Mouse (Mus musculus) bone marrow, adult 2 months (tissue): Measurements from ENCODE around the gene Lgi4.

Experiments
- CTCF ChIP-seq: fragments of 200-500 bp; IDR thresholded peaks from 2 replicates; pipeline ENCODE4 v1.5.1; 2011; ENCODE audit warnings: low read length, control low read depth; ENCODE audit not compliant: control insufficient read depth, insufficient read depth
- POLR2A ChIP-seq: fragments of 200-500 bp; IDR thresholded peaks from 2 replicates; pipeline ENCODE4 v1.6.1; 2011; ENCODE audit warnings: low read depth, mild to moderate bottlenecking, control low read depth, low read length, borderline replicate concordance; ENCODE audit not compliant: control insufficient read depth

GRCm38 (mm10) chr7:31076492-31076891, 17.4 kb downstream of the Lgi4 start, which contains the start of gene Fxyd3:
- TF ChIP-seq CTCF (no peak), POLR2A (no peak)
